Mouse (Mus musculus): ENCODE results near the gene Rccd1.
A peak's percentile ranks its signal among the peaks of the same experiment; 100 is the strongest.
"Not testable (repeated sequence)": the region's sequence is repeated elsewhere in the genome, so short reads cannot be mapped to it uniquely, and the experiment has no call there.

The Rccd1 gene

DNA sequence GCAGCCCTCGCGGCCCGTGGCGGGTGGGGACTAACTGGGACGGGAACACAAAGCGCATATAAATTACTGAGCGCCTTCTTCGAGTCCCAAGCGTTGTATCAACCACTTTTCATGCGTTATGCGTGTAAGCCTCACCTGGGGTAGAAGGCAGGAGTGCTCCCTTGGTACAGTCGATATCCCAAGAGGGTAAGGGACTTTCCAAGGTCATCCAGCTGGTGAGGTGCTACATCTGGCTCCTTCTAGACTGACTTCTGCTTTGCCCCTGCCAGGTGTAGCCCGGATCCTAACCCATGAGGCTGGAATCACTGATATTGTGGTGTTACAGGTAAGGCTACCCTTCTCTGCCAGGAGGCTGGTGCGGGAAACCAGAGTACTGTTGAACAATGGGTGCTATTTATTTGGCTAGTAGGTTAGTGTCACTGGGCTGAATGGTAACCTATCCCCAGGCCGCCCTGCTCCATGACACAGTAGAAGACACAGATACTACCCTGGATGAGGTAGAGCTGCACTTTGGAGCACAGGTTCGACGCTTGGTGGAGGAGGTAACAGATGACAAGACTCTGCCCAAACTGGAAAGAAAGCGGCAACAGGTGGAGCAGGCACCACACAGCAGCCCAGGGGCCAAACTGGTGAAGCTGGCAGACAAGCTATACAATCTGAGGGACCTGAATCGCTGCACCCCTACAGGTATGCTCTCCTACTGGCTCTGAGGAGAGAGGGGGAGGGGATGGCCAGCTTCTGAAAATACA, 19.2 kb upstream of the Rccd1 start:
- DNase-seq = no peak

DNA sequence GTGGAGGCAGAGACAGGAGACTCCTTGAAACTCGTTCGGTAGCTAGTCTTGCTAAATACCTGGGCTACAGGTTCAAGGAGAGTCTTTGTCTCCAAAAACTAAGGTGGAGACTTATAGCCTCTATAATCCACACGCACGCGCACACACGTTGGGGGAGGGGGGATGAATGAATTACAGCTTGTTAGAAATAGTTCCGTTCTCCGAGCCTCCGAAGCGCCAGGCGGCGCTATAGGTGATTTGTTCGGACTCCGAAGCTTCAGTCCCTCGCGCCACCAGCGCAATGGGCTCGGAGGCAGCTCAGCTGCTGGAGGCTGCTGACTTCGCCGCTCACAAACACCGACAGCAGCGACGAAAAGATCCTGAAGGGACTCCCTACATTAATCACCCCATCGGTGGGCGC, 18.6 kb upstream of the Rccd1 start, which contains the start of gene Hddc3:
TSS of gene Hddc3 (plus strand) at position 247 of the 400 bp plus-strand sequence.
- peak; percentile 97 to 99 for DNase-seq

DNA sequence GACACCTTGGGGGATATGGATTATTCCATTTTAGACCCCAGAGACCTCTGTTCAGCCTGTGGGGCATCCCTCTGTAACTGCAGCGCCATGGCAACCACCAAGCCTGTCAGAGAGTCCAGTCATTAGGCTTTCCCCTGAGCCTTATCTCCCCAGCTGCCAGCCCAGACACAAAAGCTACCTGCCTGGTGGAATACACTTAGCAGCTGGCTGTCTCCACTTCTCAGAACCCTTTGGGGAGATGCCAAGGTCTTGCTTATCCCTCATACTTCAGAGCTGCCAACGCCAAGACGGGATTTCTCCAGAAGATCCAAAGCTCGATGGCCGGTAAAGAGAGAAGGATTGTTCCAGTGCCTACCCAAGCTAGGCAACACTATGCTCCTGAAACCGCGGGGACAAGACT, 17.5 kb upstream of the Rccd1 start:
- DNase-seq = no peak

DNA sequence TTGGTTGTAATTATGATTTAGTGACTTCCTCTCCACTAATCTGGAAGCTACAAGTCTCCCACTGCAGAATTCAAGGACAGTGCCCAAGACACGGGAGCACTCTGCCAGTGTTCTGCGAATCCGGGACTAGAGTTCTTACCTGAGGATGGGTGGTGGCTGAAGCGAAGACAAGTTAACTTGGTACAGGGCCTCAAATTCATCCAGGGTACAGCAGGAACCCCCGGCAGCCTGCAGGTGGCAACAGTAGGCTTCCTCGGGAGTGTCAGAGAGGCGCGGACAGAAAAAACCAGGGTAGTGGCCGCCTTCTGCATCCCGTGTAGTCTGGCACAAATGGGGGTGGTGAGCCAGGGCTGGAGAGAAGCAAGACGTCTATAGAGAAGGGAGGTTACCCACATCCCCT, 16.5 kb upstream of the Rccd1 start, which contains the start of gene Unc45a:
TSS of gene Unc45a (minus strand) at position 213 of the 400 bp plus-strand sequence.
- DNase-seq = peak; percentile 69 to 77

DNA sequence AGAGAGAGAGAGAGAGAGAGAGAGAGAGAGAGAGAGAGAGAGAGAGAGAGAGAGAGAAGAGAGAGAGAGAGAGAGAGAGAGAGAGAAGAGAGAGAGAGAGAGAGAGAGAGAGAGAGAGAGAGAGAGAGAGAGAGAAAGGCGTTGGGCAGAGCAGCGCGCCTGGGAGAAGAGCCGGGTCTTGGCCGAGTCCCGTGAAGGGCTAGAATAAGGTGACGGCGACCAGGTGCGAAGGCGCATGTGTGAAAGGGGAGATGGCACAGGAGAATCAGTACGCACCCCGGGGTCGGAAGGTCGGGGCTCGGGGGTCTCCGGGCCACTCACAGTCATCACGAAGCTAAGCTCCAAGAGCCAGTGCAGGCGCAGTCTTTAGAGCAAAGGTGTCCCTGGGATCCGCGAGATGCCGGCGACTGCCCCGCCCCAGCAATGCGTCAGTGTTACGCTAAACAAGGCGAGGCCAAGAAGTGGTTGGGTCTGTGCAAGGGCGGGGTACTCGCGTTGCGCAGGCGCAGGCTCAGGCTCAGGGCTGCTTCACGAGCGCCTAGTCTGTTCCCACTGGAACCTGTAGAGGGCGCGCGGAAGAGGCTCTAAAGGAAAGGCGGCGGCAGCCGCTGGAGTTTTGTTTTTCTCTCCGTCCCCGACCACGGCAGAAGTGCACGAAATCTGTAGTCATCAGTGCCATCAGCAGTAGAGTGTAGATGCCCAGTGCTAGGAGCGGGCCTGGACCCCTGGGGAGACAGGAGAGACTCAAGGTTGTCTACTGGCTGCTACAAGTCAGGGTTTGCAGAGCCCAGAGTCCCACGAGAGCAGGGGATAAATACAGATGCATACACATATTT, 15.8 kb upstream of the Rccd1 start:
- DNase-seq = peak; percentile 98 to 99

DNA sequence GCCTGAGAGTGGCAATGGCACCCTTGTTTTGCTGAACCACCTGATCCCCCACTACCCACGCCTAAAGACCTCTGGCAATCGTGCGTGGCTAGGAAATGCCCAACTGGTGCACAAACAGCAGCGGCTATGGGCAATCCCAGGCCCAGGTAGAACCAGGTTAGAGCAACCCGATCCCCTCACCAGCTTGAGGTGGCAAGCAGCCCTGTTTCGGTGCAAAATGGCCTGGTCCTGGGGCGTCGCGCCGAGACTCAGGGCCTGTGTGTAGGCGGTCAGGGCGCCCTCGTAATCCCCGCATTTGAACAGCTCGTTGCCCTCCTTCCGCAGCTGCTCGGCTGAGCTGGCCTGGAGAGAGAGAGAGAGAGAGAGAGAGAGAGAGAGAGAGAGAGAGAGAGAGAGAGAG, 15.1 kb upstream of the Rccd1 start:
- peak; percentile 68 to 69 for DNase-seq

DNA sequence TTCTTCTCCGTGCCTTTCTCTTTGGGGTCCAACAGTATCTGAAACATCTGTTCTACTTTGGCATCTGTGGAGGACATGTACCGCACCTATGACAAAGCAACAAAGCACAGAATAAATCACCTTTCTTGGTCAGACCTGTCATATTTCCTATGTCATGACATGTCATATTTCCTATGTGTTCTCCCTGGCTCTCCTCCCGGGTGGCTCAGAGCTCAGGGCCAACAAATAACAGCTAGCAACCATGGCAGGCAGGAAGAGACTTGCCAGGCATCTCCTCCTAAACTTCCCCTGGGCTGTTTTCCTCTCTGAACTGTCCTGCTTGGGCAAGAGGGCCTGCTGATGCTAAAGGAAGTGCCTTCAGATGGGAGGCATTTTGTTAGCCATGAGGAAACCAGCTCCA, 12.7 kb upstream of the Rccd1 start:
- no peak for DNase-seq

DNA sequence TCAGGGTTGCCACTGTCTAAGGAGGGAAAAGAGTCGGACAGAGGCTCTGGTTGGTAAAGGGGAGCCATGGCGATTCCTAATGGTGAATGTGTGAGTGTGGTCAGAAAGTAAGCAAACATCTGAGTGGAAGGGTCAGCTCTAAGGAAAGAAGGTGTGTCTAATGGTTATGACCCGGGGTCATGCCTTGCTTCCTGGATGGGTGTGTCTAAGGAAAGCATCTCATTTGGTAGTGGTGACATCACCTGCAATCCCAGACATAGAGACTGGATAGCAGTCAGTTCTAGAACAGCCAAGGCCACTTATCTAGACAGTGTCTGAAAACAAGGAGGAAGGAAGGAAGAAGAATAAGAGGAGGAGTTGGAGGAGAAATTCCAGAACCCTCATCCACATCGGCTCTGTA, 10.6 kb upstream of the Rccd1 start:
- DNase-seq = no peak

DNA sequence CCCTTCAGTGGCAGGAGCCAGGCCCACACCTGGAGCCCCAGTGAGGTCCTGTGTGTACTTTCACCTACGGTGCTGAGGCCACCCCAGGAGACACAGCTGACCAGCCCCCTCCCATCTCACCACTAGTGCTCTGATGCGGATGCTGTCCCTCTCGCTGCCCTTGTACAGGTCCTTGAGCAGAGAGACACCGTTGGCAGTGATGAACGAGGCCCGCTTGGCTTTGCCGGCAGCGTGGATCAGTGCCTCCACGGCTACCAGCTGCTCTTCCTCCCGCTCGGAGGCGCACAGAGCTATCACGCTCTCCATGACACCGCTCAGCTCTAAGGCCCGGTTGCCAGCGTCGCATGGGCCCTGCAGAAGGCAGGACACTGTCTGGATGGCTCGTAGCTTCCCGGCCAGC, 7.2 kb upstream of the Rccd1 start:
- no peak for DNase-seq

DNA sequence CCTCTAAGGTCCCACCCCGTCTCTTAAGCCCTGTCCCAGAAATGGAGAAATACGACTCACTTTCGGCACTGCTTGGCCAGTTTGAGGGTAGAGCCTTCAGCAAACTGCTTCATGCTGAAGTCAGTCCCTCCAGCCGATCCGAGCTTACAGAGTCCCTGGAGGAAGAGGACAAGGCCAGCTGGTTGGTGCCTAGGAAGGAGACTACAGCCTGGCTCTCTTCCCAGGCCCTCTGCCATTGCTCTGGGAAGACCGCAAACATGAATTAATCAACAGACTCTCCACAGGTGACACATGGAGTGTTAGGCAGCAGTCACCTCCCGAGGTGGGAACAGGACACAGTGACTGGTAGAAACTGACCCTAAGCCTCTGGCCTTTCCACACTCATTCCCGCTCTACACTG, 6.0 kb upstream of the Rccd1 start:
- peak; percentile 60 to 73 for DNase-seq

DNA sequence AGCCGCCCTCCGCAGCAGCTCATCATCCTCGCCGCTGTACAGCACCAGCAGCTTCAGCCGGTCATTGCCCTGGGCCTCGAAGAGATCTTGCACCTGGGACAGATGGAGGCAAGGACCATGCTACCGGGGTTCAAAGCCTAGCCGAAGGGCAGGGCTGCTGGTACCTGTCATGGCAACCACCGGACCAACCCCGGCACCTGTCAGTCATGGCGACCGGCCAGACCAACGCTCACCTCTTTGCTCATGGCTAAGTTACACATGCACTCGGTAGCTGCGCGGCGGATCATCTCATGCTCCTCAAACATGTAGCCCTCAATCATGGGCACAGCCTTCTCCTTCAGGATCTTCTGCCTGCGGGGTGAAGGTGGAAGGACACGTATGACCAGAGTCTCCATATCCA, 1.8 kb upstream of the Rccd1 start:
- DNase-seq = peak in 1 of 2 experiments; percentile 55

DNA sequence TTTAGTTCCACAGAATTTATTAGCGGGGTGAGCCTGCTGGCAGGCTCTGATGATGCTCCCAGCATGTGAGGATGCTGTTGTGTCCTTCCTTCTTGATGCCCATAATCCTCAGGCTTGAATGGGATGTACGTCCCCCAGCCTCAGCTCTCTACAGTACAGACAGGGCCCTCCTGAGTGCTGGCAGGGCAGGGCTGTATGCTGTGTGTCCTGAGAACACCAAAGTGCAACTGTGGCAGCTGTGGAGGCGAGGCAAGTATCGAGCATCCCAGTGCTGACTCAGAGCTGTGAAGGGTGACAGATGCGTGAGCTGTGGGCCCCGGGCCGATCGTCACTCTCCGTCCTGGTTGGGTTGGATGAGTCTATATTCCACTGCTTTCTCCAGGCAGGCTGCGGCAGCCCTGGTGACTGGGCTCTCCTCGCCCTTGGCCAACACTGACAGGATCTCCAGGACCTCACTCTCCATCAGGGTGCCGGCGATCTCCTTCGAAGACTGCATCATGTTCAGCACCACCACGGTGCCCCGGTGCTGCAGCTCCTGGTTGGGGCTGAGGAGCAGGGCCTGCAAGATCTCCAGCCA, 1.1 kb upstream of the Rccd1 start:
- no peak for DNase-seq

DNA sequence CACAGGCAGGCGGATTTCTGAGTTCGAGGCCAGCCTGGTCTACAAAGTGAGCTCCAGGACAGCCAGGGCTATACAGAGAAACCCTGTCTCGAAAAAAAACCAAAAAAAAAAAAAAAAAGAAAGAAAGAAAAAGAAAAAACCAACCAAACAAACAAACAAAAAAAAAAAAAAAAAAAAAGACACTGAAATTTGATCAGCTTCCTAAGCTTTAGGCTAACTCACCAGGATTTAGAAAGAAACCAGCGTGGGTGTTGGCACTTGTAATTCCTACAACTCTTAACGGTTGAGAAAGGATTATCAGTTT, 514 bp upstream of the Rccd1 start:
- not testable (repeated sequence) for DNase-seq

DNA sequence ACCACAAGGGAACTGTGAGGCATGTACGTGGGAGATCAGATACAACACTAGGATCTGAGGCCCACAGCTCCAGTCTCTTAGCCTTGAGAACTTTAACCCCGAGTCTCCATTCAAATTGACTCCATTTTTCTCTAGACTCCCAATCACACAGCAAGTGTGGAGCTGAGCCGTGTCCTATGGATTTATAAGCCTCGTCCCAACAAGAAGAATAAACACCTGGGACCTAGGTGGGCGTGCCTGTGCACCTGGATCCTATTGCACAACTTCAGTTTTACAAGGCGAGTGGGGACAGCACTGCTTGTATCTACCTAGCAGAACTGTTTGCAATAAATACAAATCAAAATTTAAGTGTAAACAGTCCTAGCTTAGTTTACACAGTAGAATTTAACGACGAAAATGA, 918 bp downstream of the Rccd1 start:
- no peak for DNase-seq

DNA sequence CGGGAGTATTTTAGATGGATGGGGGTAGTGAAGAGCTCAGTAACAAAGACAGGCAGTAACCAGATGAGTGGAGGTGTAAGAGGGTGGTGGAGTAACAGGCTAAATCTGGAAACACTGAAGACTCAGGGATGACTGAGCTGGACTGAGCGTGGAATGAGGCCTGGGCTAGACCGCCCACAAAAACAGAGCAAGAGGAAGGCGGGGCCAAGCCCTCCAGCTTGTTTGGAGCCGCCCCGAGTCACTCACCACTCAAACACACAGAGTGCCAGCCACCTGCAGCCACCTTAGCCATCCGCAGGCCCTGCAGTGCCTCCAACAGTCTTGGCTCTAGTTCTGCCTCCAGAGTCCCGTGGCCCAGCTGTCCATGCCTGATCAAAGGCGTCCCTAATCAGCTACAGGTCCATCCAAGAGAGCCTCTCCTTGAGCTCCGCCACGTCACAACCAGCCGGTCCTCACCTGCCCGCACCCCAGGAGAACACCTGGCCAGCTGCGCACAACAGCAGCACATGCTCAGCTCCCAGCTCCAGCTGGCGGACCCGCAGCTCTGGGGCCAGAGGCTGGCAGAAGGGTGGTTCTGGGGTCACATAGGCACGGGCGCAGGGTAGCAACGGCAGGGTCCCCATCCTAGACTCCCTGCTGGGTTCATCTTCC, 4.3 kb downstream of the Rccd1 start:
- DNase-seq = no peak

DNA sequence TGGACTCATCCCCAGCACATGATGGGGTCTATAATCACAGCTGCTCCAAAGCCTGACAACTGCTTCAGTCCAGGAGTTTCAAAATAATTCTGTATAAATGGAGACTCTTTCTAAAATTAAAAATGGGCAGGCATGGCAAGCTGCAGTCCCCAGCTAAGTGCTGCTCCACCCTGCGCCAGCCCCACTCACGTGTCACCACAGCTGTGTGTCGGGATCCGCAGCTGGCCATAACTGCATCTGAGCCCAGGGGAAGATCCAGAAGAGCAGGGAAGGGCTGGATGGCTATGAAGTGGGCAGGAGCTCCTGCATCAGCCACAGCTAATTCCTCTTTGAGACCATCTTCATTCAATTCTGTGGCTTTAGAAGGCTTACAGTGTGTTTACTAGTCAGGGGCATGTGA, 5.6 kb downstream of the Rccd1 start:
- no peak for DNase-seq

DNA sequence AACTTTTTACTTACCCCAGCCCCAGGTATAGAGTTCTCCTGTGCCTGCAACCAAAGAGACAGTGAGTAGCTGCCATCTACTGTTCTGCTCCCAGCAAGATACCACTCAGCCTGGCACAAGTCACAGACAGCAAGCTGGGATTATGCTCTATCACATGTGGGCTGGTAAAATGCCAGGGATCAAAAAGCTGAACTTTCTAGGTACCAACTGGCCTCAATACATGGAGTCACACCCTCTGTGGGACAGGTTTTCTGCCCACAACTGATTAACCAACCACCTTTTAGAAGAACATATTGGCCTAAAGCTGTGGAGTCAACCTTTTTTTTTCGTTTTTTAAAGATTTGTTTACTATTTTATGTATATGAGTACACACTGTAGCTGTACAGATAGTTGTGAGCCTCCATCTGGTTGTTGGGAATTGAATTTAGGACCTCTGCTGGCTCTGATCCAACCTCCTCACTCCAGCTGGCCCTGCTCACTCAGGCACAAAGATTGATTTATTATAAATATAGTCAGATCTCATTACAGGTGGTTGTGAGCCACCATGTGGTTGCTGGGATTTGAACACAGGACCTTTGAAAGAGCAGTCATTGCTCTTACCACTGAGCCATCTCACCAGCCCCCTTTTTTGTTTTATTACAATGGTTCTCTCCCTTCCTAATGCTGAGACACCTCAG, 6.7 kb downstream of the Rccd1 start:
- DNase-seq = no peak

DNA sequence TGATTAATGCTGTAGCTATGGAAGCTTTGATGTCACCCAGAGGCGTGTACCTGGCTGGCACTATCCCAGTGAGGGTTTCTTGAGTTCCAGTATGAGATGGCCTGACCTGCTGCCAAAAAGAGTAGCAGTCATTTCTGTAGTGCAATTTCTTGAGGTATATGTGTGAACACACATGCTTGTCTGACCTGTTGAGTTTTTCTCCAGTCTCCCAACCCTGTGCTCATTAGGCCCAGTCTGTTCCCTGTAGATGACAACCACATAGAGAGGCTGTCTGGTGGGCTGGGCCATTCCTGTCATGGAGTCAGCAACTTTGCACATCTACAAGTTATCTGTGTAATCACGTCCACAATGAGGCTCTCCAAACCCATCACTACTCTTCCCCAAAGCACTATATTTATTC, 8.5 kb downstream of the Rccd1 start:
- DNase-seq = no peak

DNA sequence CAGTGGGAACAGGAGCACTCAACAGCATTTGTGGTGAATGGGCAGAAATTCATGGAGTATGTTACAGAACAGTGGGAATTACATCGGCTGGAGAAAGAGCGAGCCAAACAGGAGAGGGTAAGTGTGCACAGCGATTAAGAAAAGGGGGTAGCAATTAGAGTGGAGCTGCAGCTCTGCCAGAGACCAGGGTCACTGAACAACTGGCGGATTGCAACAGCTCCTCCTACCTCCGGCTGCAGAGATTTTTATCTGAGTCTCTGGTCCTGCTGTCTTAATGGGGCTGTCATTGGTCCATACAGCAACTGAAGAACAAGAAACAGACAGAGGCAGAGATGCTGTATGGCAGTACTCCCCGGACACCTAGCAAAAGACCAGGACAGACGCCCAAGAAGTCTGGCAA, 13.5 kb downstream of the Rccd1 start:
- DNase-seq = no peak

DNA sequence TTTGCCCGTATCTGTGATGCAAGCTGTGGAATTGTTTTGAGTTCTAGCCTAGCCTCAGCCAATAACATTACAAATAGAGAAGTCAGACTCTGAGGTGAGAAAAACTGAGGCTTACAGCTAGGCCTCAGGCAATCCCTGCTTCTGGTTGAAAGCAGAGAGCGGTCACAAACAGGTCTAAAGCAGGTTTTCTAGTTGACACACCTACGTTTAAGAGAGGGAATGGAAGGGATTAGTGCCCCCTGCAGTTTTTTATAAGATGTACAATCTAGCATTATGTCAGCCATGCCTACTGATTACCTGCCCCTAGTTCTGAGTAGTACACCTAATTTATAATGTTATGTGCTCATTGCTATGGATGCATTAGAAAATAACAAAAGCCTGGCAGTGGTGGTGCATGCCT, 16.5 kb downstream of the Rccd1 start:
- no peak for DNase-seq

DNA sequence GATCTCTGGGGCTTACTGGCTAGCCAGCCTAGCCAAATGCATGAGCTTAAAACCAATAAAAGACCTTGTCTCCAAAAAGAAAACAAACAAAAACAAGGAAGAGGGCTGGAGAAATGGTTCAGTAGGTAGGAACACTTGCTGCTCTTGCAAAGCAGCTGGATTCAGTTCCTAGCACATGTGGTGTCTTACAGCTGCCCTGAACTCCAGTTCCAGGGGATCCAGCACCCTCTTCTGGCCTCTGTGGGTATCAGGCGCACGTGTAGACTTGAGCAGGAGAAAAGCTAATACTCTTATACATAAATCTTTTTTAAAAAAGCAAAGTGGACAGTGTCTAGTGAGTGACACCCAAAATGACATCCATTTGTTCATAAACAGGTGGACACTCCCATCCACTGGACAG, 22.7 kb downstream of the Rccd1 start:
- no peak for DNase-seq

DNA sequence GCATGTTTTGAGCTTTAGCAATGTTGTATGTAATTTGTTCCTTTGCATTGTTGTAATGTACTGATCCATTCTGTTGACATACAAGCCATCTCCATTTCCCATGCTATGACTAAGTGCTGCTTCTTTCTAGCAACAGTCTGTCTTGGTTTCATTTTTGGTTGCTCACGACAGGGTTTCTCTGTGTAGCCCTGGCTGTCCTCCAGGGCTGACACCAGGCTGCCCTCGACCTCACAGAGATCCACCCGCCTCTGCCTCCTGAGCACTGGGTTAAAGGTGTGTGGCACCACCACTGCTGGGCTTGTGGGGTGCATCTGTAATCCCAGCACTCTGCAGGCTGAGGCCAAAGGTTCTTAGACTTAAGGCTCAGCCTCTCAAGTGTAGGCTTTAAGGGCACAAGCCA, 24.7 kb downstream of the Rccd1 start:
- DNase-seq = no peak

DNA sequence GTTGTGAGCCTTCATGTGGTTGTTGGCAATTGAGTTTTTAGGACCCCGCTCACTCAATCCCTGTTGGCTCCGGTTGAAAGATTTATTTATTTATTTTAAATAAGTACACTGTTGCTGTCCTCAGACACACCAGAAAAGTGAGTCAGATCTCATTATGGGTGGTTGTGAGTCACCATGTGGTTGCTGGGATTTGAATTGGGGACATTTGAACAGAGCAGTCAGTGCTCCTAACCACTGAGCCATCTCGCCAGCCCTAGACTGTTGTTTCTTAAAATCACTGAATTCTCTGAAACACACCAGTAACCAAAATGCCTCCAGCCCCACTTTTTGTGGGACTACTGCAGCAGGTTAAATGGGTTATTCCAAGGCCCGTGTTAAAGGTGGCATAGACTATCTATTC, 25.5 kb downstream of the Rccd1 start:
- no peak for DNase-seq
